Mouse (Mus musculus): Measurements from ENCODE around the gene Slc30a7. TPM values are rescaled to one million over a fixed set of nuclear protein-coding genes. Genes with fewer than 3 reads are reported as not detected.

Slc30a7 gene
- polyA plus RNA-seq, 1 experiment from 2014 or later, result 34.2 TPM

DNA sequence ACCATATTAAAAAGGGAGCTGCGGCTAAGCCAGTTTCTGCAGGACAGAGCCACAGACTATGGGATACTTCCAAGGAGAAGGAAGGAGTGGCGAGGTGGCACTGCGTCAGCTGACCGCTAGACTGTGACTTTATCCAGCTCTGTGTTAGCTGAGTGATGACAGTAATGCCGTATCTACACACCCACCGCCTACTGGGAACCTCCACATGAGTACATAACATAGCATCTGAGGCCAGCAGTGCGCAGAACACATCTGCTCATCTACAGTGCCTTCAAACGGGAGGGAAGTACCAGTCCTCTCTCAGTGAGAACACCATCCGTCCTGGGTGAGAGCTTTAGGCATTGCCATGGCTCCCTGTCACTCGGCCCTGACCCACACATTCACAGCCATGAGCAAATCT is 32.2 kb downstream of the Slc30a7 start:
- WGBS, result 92% methylated on average over 10 of the region's 10 CpGs
- no peak for ATAC-seq (ENCODE audit: low FRiP score, low TSS enrichment)
- H3K36me3 ChIP-seq (ENCODE audit: control insufficient read depth, insufficient read depth, low read length), result peaks cover 38% of the 10 kb centered on the region

DNA sequence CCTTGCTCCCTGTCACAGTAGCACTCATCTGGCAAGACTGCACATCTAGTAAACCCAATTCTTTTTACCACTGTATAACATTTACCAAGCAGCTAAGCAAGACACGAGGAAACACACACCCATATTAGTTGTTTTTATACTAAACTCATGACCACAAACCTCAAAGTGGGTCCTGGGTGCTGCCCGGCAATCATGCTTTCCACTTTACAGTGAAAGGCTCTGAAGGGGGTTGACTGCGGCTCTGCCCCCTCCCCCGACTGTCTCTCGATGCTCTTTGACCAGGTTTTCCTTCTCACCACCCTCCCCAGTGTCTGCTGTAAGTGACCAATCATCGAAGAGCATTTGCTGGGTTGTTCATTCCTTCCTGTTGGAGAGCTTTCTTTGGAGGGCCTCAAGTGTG is 33.0 kb downstream of the Slc30a7 start:
- Histone ChIP-seq H3K4me3 (ENCODE audit: low read length) (no peak overlapping the region), H3K27ac (ENCODE audit: low read depth, low read length) (no peak overlapping the region), H3K4me1 (ENCODE audit: control insufficient read depth, insufficient read depth, low read length) (no peaks in the 10 kb centered on the region), H3K4me2 (replicated peaks; ENCODE audit: low read depth, low read length) (no peak overlapping the region), H3K36me3 (ENCODE audit: control insufficient read depth, insufficient read depth, low read length) (peaks cover 34% of the 10 kb centered on the region), H3K9me3 (ENCODE audit: control insufficient read depth, low read length) (no peaks in the 10 kb centered on the region), H3K9ac (ENCODE audit: low read depth, low read length) (no peak overlapping the region), H3K27me3 (ENCODE audit: control insufficient read depth, insufficient read depth, low read length) (no peaks in the 10 kb centered on the region)
- whole genome bisulfite sequencing, result 84% methylated on average over 6 of the region's 6 CpGs
- no peak for ATAC-seq (ENCODE audit: low FRiP score, low TSS enrichment)

More for the DNA sequence above, 32.2 kb downstream of the Slc30a7 start:
- Histone ChIP-seq H3K27ac (ENCODE audit: low read depth, low read length) (no peak overlapping the region), H3K9ac (ENCODE audit: low read depth, low read length) (no peak overlapping the region), H3K9me3 (ENCODE audit: control insufficient read depth, low read length) (no peaks in the 10 kb centered on the region), H3K4me1 (ENCODE audit: control insufficient read depth, insufficient read depth, low read length) (no peaks in the 10 kb centered on the region), H3K4me2 (replicated peaks; ENCODE audit: low read depth, low read length) (no peak overlapping the region), H3K4me3 (ENCODE audit: low read length) (no peak overlapping the region), H3K27me3 (ENCODE audit: control insufficient read depth, insufficient read depth, low read length) (no peaks in the 10 kb centered on the region)

DNA sequence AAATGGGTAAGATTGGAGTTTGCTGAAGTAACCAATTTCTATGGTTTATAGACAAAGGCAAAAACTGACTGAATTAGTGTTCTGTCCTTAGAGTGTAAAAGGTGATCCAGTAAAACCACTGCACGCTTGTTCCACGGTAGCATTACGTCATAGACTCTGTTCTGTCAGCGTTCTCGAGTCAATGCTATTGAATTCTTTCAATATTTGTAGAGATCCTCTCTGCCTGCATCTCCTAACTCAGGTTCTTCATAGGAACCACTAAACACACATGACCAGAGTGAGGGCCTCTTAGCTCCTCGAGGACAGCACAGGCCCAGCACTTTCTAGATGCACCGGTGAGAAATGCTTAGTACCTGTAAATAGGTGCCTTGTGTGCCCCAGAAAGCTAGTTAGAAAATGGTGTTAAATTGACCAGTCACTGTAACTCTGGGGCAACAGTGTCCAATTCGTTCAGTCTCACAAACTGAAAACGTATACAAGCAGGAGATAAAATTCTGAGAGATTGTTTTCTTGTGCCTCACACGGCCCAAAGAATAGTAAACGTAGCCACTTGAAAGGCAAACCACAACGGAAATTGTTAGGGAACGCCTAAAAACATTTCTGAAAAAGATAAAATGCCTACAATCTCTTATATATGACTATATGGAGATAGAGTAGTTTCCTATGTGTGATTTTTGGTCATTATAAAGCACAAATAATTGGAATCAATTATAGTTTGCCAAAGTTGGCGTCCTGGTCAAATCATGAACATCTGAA is 35.1 kb downstream of the Slc30a7 start:
- Histone ChIP-seq H3K27ac (ENCODE audit: low read depth, low read length) (no peak overlapping the region), H3K27me3 (ENCODE audit: control insufficient read depth, insufficient read depth, low read length) (no peaks in the 10 kb centered on the region), H3K4me1 (ENCODE audit: control insufficient read depth, insufficient read depth, low read length) (no peaks in the 10 kb centered on the region), H3K4me2 (replicated peaks; ENCODE audit: low read depth, low read length) (no peak overlapping the region), H3K9me3 (ENCODE audit: control insufficient read depth, low read length) (no peaks in the 10 kb centered on the region), H3K36me3 (ENCODE audit: control insufficient read depth, insufficient read depth, low read length) (peaks cover 20% of the 10 kb centered on the region), H3K9ac (ENCODE audit: low read depth, low read length) (no peak overlapping the region), H3K4me3 (ENCODE audit: low read length) (no peak overlapping the region)
- WGBS, result 92% methylated on average over 14 of the region's 14 CpGs
- no peak for ATAC-seq (ENCODE audit: low FRiP score, low TSS enrichment)

DNA sequence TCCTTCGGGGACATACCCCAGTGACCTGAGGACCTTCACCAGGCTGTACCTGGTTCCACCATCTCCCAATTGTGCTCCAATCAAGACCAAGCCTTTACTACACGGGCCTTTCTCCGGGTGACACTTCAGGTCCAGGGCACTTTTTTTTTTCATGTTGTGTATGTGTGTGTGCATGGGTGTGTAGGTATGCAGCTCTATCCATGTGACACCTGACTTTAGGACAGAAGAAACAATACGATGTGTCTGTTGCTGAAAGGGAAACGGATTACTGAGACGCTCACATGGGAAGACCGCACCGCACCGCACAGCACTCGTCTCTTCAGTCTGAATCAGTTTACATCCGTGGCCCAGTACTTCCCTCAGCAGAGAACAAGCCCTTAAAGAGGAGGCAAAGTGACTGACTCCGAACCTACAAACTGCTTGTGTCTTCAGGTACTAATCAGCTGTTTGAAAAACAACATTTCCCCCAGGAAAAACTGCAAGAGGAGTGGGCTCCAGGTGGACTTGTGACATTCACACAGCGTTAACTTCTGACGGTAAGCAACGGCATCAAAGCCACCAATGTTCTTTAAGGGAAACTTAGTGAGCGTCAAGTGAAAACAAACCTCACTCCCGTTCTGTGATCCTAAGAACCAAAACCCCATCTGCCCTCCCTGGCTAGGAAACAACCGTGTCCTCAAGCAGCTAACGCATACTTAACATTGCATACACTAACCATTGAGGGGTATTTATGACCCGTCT is 36.0 kb downstream of the Slc30a7 start:
- H3K4me2 ChIP-seq (replicated peaks; ENCODE audit: low read depth, low read length), result no peak overlapping the region
- peaks cover 15% of the 10 kb centered on the region; the same call in 1 of the 2 replicates for H3K36me3 ChIP-seq (ENCODE audit: control insufficient read depth, insufficient read depth, low read length)
- WGBS, result 93% methylated on average over 20 of the region's 20 CpGs
- H3K27me3 ChIP-seq (ENCODE audit: control insufficient read depth, insufficient read depth, low read length), result no peaks in the 10 kb centered on the region
- H3K9me3 ChIP-seq (ENCODE audit: control insufficient read depth, low read length), result no peaks in the 10 kb centered on the region
- no peak for ATAC-seq (ENCODE audit: low FRiP score, low TSS enrichment)
- H3K27ac ChIP-seq (ENCODE audit: low read depth, low read length), result no peak overlapping the region
- no peak overlapping the region for H3K4me3 ChIP-seq (ENCODE audit: low read length)
- no peak overlapping the region for H3K9ac ChIP-seq (ENCODE audit: low read depth, low read length)
- no peaks in the 10 kb centered on the region for H3K4me1 ChIP-seq (ENCODE audit: control insufficient read depth, insufficient read depth, low read length)

DNA sequence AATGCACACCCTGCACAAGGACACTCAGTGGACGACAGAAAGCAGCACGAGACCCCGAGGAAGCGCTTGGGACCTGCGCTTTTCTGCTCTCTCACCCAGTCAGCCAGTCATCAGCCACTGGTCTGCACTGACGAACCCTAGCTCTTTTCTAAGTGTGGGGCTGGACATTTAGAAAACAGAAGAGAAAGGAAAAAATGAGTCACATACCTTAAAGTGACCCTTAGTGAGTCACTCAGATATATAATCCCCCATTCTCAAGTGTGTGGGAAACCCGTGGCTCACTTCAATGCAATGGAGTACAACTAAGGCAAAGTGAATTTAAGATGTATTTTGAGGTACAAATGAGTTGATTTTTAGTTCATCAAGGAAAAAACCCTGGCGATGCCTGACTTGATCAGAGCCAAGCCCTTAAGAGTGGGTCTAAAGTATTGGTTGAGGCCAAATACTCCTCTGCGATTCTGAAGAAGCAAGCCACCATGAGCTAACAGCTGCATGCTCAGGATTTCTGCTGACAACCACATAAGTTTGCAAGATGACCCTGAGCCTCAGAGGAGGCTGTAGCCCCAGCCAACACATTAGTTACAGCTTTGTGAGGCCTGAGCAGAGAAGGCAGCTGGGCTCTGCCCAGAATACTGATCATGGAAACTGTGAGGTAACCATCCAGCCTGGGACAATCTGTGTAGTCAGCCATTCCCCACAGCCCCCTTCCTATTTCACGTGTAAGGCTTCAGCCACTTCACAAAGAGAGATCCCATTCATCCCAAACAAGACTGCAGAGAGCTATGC is 38.3 kb downstream of the Slc30a7 start:
- no peaks in the 10 kb centered on the region for H3K4me1 ChIP-seq (ENCODE audit: control insufficient read depth, insufficient read depth, low read length)
- H3K27ac ChIP-seq (ENCODE audit: low read depth, low read length), result no peak overlapping the region
- H3K9me3 ChIP-seq (ENCODE audit: control insufficient read depth, low read length), result no peaks in the 10 kb centered on the region
- no peak overlapping the region for H3K9ac ChIP-seq (ENCODE audit: low read depth, low read length)
- no peak for ATAC-seq (ENCODE audit: low FRiP score, low TSS enrichment)
- no peak overlapping the region for H3K4me3 ChIP-seq (ENCODE audit: low read length)
- WGBS, result 89% methylated on average over 10 of the region's 10 CpGs
- peaks cover 5% of the 10 kb centered on the region; the same call in 1 of the 2 replicates for H3K36me3 ChIP-seq (ENCODE audit: control insufficient read depth, insufficient read depth, low read length)
- no peaks in the 10 kb centered on the region for H3K27me3 ChIP-seq (ENCODE audit: control insufficient read depth, insufficient read depth, low read length)
- H3K4me2 ChIP-seq (replicated peaks; ENCODE audit: low read depth, low read length), result no peak overlapping the region

DNA sequence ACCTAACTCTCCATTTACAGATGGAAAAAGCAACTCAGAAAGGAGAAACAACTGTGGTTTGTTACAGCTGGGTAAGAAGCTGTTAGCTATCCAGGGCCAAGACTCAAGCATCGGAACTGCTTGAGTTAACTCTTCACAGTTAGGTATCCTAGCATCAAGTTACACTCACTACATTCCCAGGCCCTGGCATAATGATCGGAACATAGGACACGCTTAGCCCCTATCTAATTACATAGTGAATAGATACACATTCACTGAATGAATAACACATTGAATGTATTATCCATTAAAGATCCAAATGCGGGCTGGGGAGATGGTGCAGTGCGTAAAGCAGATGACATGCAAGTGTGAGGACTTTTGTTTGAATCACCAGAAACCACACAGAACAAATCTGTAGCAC is 43.1 kb downstream of the Slc30a7 start:
- ATAC-seq (ENCODE audit: low FRiP score, low TSS enrichment), result no peak
- Histone ChIP-seq H3K27me3 (ENCODE audit: control insufficient read depth, insufficient read depth, low read length) (no peaks in the 10 kb centered on the region), H3K36me3 (ENCODE audit: control insufficient read depth, insufficient read depth, low read length) (peaks cover 3% of the 10 kb centered on the region; the same call in 1 of the 2 replicates), H3K4me1 (ENCODE audit: control insufficient read depth, insufficient read depth, low read length) (no peaks in the 10 kb centered on the region), H3K4me2 (replicated peaks; ENCODE audit: low read depth, low read length) (no peak overlapping the region), H3K4me3 (ENCODE audit: low read length) (no peak overlapping the region), H3K9me3 (ENCODE audit: control insufficient read depth, low read length) (no peaks in the 10 kb centered on the region), H3K9ac (ENCODE audit: low read depth, low read length) (no peak overlapping the region), H3K27ac (ENCODE audit: low read depth, low read length) (no peak overlapping the region)
- 72% methylated on average over 5 of the region's 5 CpGs for WGBS

DNA sequence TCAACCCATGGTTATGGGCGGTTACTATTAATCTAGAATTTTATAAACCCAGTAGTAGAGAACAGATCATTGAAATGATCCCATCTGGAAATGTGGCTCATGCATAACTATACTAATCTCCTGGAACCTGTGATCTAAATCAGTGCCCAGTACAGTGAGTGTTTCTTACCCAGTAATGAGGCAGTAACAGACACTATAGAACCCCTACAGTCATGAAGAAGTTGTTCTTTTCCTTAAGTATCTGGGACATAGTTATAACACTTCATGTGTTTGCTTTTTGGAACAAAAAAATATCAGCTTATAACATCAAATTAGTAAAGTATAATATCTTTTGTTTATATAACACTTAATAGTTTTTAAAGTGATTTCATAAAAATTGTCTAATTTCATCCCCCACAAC is 43.6 kb downstream of the Slc30a7 start:
- no peaks in the 10 kb centered on the region for H3K9me3 ChIP-seq (ENCODE audit: control insufficient read depth, low read length)
- H3K4me3 ChIP-seq (ENCODE audit: low read length), result no peak overlapping the region
- H3K27me3 ChIP-seq (ENCODE audit: control insufficient read depth, insufficient read depth, low read length), result no peaks in the 10 kb centered on the region
- no peak overlapping the region for H3K27ac ChIP-seq (ENCODE audit: low read depth, low read length)
- H3K9ac ChIP-seq (ENCODE audit: low read depth, low read length), result no peak overlapping the region
- H3K4me1 ChIP-seq (ENCODE audit: control insufficient read depth, insufficient read depth, low read length), result no peaks in the 10 kb centered on the region
- H3K36me3 ChIP-seq (ENCODE audit: control insufficient read depth, insufficient read depth, low read length), result peaks cover 4% of the 10 kb centered on the region; the same call in 1 of the 2 replicates
- WGBS, result 94% methylated on average over 1 of the region's 1 CpGs
- H3K4me2 ChIP-seq (replicated peaks; ENCODE audit: low read depth, low read length), result no peak overlapping the region
- ATAC-seq (ENCODE audit: low FRiP score, low TSS enrichment), result no peak

DNA sequence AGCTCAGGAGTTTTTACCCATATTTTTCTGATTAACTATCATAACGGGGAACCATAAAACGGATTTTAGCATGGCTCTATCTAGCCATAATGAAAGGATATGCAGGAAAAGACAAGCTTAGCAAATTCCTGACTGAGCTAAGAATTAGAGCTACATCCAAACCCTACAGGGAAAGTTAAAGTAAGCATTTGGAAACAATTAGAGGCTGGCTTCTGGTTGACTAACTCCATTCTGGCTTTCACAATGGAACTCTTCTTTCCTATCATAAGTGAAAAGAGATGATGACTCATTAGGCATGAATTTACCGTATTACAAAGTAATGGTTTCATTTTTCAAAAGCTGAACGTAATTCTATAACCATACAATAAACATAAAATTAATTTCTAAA is 45.2 kb downstream of the Slc30a7 start:
- 92% methylated on average over 4 of the region's 4 CpGs for WGBS
- Histone ChIP-seq H3K9ac (ENCODE audit: low read depth, low read length) (no peak overlapping the region), H3K27ac (ENCODE audit: low read depth, low read length) (no peak overlapping the region), H3K4me1 (ENCODE audit: control insufficient read depth, insufficient read depth, low read length) (no peaks in the 10 kb centered on the region), H3K4me3 (ENCODE audit: low read length) (no peak overlapping the region), H3K9me3 (ENCODE audit: control insufficient read depth, low read length) (no peaks in the 10 kb centered on the region), H3K36me3 (ENCODE audit: control insufficient read depth, insufficient read depth, low read length) (peaks cover 8% of the 10 kb centered on the region; the same call in 1 of the 2 replicates), H3K27me3 (ENCODE audit: control insufficient read depth, insufficient read depth, low read length) (no peaks in the 10 kb centered on the region), H3K4me2 (replicated peaks; ENCODE audit: low read depth, low read length) (no peak overlapping the region)
- ATAC-seq (ENCODE audit: low FRiP score, low TSS enrichment), result no peak

All from kidney, embryonic 14.5 days (tissue).